Mouse (Mus musculus) hindbrain, embryonic 11.5 days (tissue): ENCODE data around the gene Cma2. TPM values are rescaled to one million over a fixed set of nuclear protein-coding genes. Genes with fewer than 3 reads are reported as not detected.

Experiments used
- ATAC-seq: fragments of 200-750 bp; cut with Nextera tagmentation; 2 replicates; pipeline ENCODE4 v1.8.0; 2017; ENCODE audit warnings: mild to moderate bottlenecking, moderate TSS enrichment, moderate library complexity; ENCODE audit not compliant: low FRiP score
- DNase-seq: peaks from one replicate; pipeline ENCODE4 v3.0.0-alpha.2; 2015; ENCODE audit warnings: low spot score
- H3K27ac ChIP-seq: fragments of 300-500 bp; sonication (generic); 2 replicates; pipeline ENCODE4 v1.5.1; 2014; ENCODE audit warnings: mild to moderate bottlenecking, low read depth, low read length
- H3K27me3 ChIP-seq: fragments of 300-500 bp; sonication (generic); 2 replicates; pipeline ENCODE4 v1.6.1; 2014; ENCODE audit warnings: mild to moderate bottlenecking, low read length, moderate library complexity, mixed read lengths; ENCODE audit not compliant: control insufficient read depth, insufficient read depth
- H3K36me3 ChIP-seq: fragments of 300-500 bp; sonication (generic); 2 replicates; pipeline ENCODE4 v1.6.1; 2014; ENCODE audit warnings: mild to moderate bottlenecking, low read length, moderate library complexity, mixed read lengths; ENCODE audit not compliant: control insufficient read depth, insufficient read depth
- H3K4me1 ChIP-seq: fragments of 300-500 bp; sonication (generic); replicated peaks from 2 replicates; pipeline ENCODE4 v1.6.1; 2014; ENCODE audit warnings: low read length, mixed read lengths; ENCODE audit not compliant: control insufficient read depth, insufficient read depth
- H3K4me2 ChIP-seq: fragments of 300-500 bp; sonication (generic); replicated peaks from 2 replicates; pipeline ENCODE4 v1.6.1; 2014; ENCODE audit warnings: mild to moderate bottlenecking, low read depth, low read length
- H3K4me3 ChIP-seq: fragments of 300-500 bp; sonication (generic); 2 replicates; pipeline ENCODE4 v1.5.1; 2014; ENCODE audit warnings: low read depth, low read length
- H3K9ac ChIP-seq: fragments of 300-500 bp; sonication (generic); 2 replicates; pipeline ENCODE4 v1.6.1; 2014; ENCODE audit warnings: low read depth, low read length
- H3K9me3 ChIP-seq: fragments of 300-500 bp; sonication (generic); 2 replicates; pipeline ENCODE4 v1.6.1; 2016; ENCODE audit warnings: low read length; ENCODE audit not compliant: control insufficient read depth
- WGBS: fragments of 180-500 bp; shearing (Covaris S2); extraction: QIAGEN DNeasy Blood & Tissue Kit; methylation state at CpG from one replicate; pipeline ENCODE4 v1.1.7; 2014; 5-methylcytosine and 5-hydroxymethylcytosine counted together
- polyA plus RNA-seq: library from polyadenylated mRNA; unstranded; fragments of >200 nt; fragmentation: Nextera tagmentation; extraction: Ambion mirVana; gene quantifications from 2 replicates; pipeline ENCODE4 v1.2.1, GENCODE M21; 2014

Cma2 gene
- not detected in 2 replicates for polyA plus RNA-seq

GRCm38 (mm10) chr14:55950346-55951030, at the start of gene Cma2:
Cma2 (plus strand) TSS chr14:55950980.
- no peak within 1 kb of the TSS for H3K4me3 ChIP-seq
- no peak within 1 kb of the TSS for H3K4me2 ChIP-seq
- DNase-seq: no peak
- no peaks in the 10 kb centered on the region for H3K36me3 ChIP-seq
- no peaks in the 10 kb centered on the region for H3K9me3 ChIP-seq
- ATAC-seq: no peak
- no peak within 1 kb of the TSS for H3K9ac ChIP-seq
- 87% methylated on average over 6 of the region's 6 CpGs for WGBS
- no peaks in the 10 kb centered on the region for H3K4me1 ChIP-seq
- no peak within 1 kb of the TSS for H3K27ac ChIP-seq
- no peaks in the 10 kb centered on the region for H3K27me3 ChIP-seq

GRCm38 (mm10) chr14:55905518-55905917, 45.3 kb upstream of the Cma2 start:
- WGBS: 46% methylated on average over 1 of the region's 1 CpGs
- no peak for ATAC-seq

GRCm38 (mm10) chr14:55913406-55913805, 37.4 kb upstream of the Cma2 start:
- H3K9me3 ChIP-seq: no peaks in the 10 kb centered on the region
- H3K27ac ChIP-seq: no peak overlapping the region
- H3K4me2 ChIP-seq: no peak overlapping the region
- 62% methylated on average over 4 of the region's 4 CpGs for WGBS
- no peak overlapping the region for H3K4me3 ChIP-seq
- H3K9ac ChIP-seq: no peak overlapping the region
- no peaks in the 10 kb centered on the region for H3K36me3 ChIP-seq
- ATAC-seq: no peak
- no peaks in the 10 kb centered on the region for H3K27me3 ChIP-seq
- H3K4me1 ChIP-seq: no peaks in the 10 kb centered on the region
- DNase-seq: no peak

More at GRCm38 (mm10) chr14:55905518-55905917, 45.3 kb upstream of the Cma2 start:
- Histone ChIP-seq H3K36me3 (no peaks in the 10 kb centered on the region), H3K9ac (no peak overlapping the region), H3K4me3 (no peak overlapping the region), H3K27me3 (no peaks in the 10 kb centered on the region), H3K27ac (no peak overlapping the region), H3K4me1 (no peaks in the 10 kb centered on the region), H3K9me3 (no peaks in the 10 kb centered on the region), H3K4me2 (no peak overlapping the region)
- no peak for DNase-seq

GRCm38 (mm10) chr14:55918240-55919082, 32.3 kb upstream of the Cma2 start:
- Histone ChIP-seq H3K27ac (no peak overlapping the region), H3K4me2 (no peak overlapping the region), H3K9me3 (no peaks in the 10 kb centered on the region), H3K4me3 (no peak overlapping the region), H3K36me3 (no peaks in the 10 kb centered on the region), H3K4me1 (no peaks in the 10 kb centered on the region), H3K9ac (no peak overlapping the region), H3K27me3 (no peaks in the 10 kb centered on the region)
- 39% methylated on average over 14 of the region's 14 CpGs for WGBS
- ATAC-seq (peak; percentile 79), DNase-seq (peak; percentile 91)

- no peak overlapping the region for H3K27ac ChIP-seq
- H3K9me3 ChIP-seq: no peaks in the 10 kb centered on the region
- no peak overlapping the region for H3K4me2 ChIP-seq
- H3K27me3 ChIP-seq: no peaks in the 10 kb centered on the region
- no peak overlapping the region for H3K9ac ChIP-seq
- H3K4me3 ChIP-seq: no peak overlapping the region
- 78% methylated on average over 7 of the region's 7 CpGs for WGBS
- no peak for DNase-seq
- H3K4me1 ChIP-seq: no peaks in the 10 kb centered on the region
- H3K36me3 ChIP-seq: no peaks in the 10 kb centered on the region
- ATAC-seq: no peak
These were observed 28.1 kb upstream of the Cma2 start for GRCm38 (mm10) chr14:55922475-55923232.

GRCm38 (mm10) chr14:55926847-55927246, 23.9 kb upstream of the Cma2 start:
- ATAC-seq (no peak), DNase-seq (no peak)
- Histone ChIP-seq H3K4me2 (no peak overlapping the region), H3K27ac (no peak overlapping the region), H3K4me3 (no peak overlapping the region), H3K9me3 (no peaks in the 10 kb centered on the region), H3K36me3 (no peaks in the 10 kb centered on the region), H3K27me3 (no peaks in the 10 kb centered on the region), H3K4me1 (no peaks in the 10 kb centered on the region), H3K9ac (no peak overlapping the region)
- WGBS: 81% methylated on average over 4 of the region's 4 CpGs

- no peak overlapping the region for H3K9ac ChIP-seq
- H3K27me3 ChIP-seq: no peaks in the 10 kb centered on the region
- DNase-seq (no peak), ATAC-seq (no peak)
- no peak overlapping the region for H3K27ac ChIP-seq
- no peaks in the 10 kb centered on the region for H3K9me3 ChIP-seq
- WGBS: 73% methylated on average over 12 of the region's 12 CpGs
- H3K4me1 ChIP-seq: no peaks in the 10 kb centered on the region
- no peak overlapping the region for H3K4me3 ChIP-seq
- no peak overlapping the region for H3K4me2 ChIP-seq
- no peaks in the 10 kb centered on the region for H3K36me3 ChIP-seq
These were observed 21.4 kb upstream of the Cma2 start for GRCm38 (mm10) chr14:55929263-55929997.

- Histone ChIP-seq H3K4me3 (no peak overlapping the region), H3K9ac (no peak overlapping the region), H3K4me2 (no peak overlapping the region), H3K36me3 (no peaks in the 10 kb centered on the region), H3K4me1 (no peaks in the 10 kb centered on the region), H3K27me3 (no peaks in the 10 kb centered on the region), H3K9me3 (no peaks in the 10 kb centered on the region), H3K27ac (no peak overlapping the region)
- ATAC-seq: no peak
- WGBS: 61% methylated on average over 7 of the region's 7 CpGs
- no peak for DNase-seq
These were observed 17.2 kb upstream of the Cma2 start for GRCm38 (mm10) chr14:55933586-55933985.
